Mouse (Mus musculus) intestine, postnatal 0 days (tissue): ENCODE data around the gene Tmem132b. TPM values are rescaled to one million over a fixed set of nuclear protein-coding genes. Genes with fewer than 3 reads are reported as not detected.

Experiments used
- ATAC-seq: fragments of 200-750 bp; cut with Nextera tagmentation; 2 replicates; pipeline ENCODE4 v1.8.0; 2017; ENCODE audit warnings: mild to moderate bottlenecking, moderate TSS enrichment, moderate library complexity
- H3K27ac ChIP-seq: fragments of 300-500 bp; sonication (generic); 2 replicates; pipeline ENCODE4 v1.5.1; 2014; ENCODE audit warnings: mild to moderate bottlenecking, low read depth, low read length, moderate library complexity
- H3K27me3 ChIP-seq: fragments of 300-500 bp; sonication (generic); replicated peaks from 2 replicates; pipeline ENCODE4 v1.6.1; 2014; ENCODE audit warnings: low read length, mixed read lengths; ENCODE audit not compliant: control insufficient read depth, insufficient read depth
- H3K36me3 ChIP-seq: fragments of 300-500 bp; sonication (generic); 2 replicates; pipeline ENCODE4 v1.6.1; 2014; ENCODE audit warnings: mild to moderate bottlenecking, moderate library complexity; ENCODE audit not compliant: control insufficient read depth, insufficient read depth
- H3K4me1 ChIP-seq: fragments of 300-500 bp; sonication (generic); replicated peaks from 2 replicates; pipeline ENCODE4 v1.6.1; 2014; ENCODE audit warnings: antibody characterized with exemption, low read length, mixed read lengths; ENCODE audit not compliant: control insufficient read depth, insufficient read depth
- H3K4me2 ChIP-seq: fragments of 300-500 bp; sonication (generic); replicated peaks from 2 replicates; pipeline ENCODE4 v1.6.1; 2014; ENCODE audit warnings: low read depth, mild to moderate bottlenecking, moderate library complexity
- H3K4me3 ChIP-seq: fragments of 300-500 bp; sonication (generic); 2 replicates; pipeline ENCODE4 v1.5.1; 2014; ENCODE audit warnings: low read depth, low read length
- H3K9ac ChIP-seq: fragments of 300-500 bp; sonication (generic); 2 replicates; pipeline ENCODE4 v1.6.1; 2014; ENCODE audit warnings: mild to moderate bottlenecking, low read depth, low read length
- H3K9me3 ChIP-seq: fragments of 300-500 bp; sonication (generic); 2 replicates; pipeline ENCODE4 v1.6.1; 2016; ENCODE audit warnings: mixed run types; ENCODE audit not compliant: control insufficient read depth
- CTCF ChIP-seq: sonication (generic); IDR thresholded peaks from 2 replicates; pipeline ENCODE4 v1.5.1; 2016; ENCODE audit warnings: low read depth, mild to moderate bottlenecking, control low read depth, antibody characterized with exemption, moderate library complexity
- WGBS: fragments of 180-500 bp; shearing (Covaris S2); extraction: QIAGEN DNeasy Blood & Tissue Kit; methylation state at CpG from one replicate; pipeline ENCODE4 v1.1.7; 2014; 5-methylcytosine and 5-hydroxymethylcytosine counted together
- polyA plus RNA-seq: library from polyadenylated mRNA; unstranded; fragments of >200 nt; fragmentation: Nextera tagmentation; extraction: Ambion mirVana; gene quantifications from 2 replicates; pipeline ENCODE4 v1.2.1, GENCODE M21; 2015

Tmem132b gene
- polyA plus RNA-seq, 1 experiment from 2014 or later: 0.25 TPM

DNA sequence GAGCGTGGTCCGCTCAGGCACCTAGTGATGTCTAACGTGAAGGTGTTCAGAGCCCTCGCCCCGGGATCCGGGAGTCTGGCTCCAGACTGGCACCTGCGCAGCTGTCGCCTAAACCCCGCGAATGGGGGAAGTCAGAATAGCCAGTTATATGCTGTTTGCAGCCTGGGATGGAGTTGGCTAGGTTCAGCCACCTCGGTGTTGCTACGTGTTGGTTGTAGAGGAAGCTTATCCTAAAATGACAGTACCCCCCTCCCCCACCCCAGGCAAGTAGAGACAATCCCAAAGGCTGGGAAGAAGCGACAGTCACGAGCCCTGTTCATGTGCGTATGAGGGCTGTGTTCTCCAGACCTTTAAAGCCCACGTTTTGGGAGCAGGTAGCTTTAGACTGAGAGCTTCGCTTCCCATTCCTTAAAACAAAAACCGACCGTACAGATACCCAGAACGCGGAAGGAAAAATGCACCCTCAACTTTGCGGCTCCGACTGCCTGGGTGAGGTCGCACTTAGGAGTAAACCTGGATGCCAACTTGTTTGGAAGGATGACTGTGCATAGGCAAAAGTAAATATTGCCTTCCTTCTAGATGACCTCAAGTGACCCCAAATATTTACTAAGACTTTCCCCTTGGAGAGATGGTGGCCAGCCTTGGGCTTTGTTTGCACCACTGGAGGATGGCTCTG lies 1.8 kb downstream of the Tmem132b start:
- H3K4me3 ChIP-seq: no peak overlapping the region
- no peaks in the 10 kb centered on the region for H3K36me3 ChIP-seq
- no peak for TF ChIP-seq CTCF
- no peaks in the 10 kb centered on the region for H3K4me1 ChIP-seq
- 0 out of 2 replicates have a peak overlapping the region, but pooled peaks have one; percentile 63 for H3K4me2 ChIP-seq
- H3K27me3 ChIP-seq: peaks cover 63% of the 10 kb centered on the region
- no peak overlapping the region for H3K9ac ChIP-seq
- WGBS: 1% methylated on average over 24 of the region's 24 CpGs
- no peak for ATAC-seq
- H3K27ac ChIP-seq: no peak overlapping the region
- H3K9me3 ChIP-seq: no peaks in the 10 kb centered on the region

- 6% methylated on average over 7 of the region's 7 CpGs for WGBS
- no peak for ATAC-seq
- no peak overlapping the region for H3K9ac ChIP-seq
- no peaks in the 10 kb centered on the region for H3K36me3 ChIP-seq
- no peaks in the 10 kb centered on the region for H3K4me1 ChIP-seq
- H3K4me2 ChIP-seq: no peak overlapping the region
- no peak overlapping the region for H3K27ac ChIP-seq
- no peak overlapping the region for H3K4me3 ChIP-seq
- no peaks in the 10 kb centered on the region for H3K9me3 ChIP-seq
- peaks cover 63% of the 10 kb centered on the region for H3K27me3 ChIP-seq
- no peak for TF ChIP-seq CTCF
Observed at GRCm38 (mm10) chr5:125534168-125534610, 2.6 kb downstream of the Tmem132b start.

- no peak overlapping the region for H3K27ac ChIP-seq
- ATAC-seq: no peak
- H3K27me3 ChIP-seq: peaks cover 61% of the 10 kb centered on the region
- H3K4me2 ChIP-seq: no peak overlapping the region
- H3K9me3 ChIP-seq: no peaks in the 10 kb centered on the region
- no peak overlapping the region for H3K9ac ChIP-seq
- no peaks in the 10 kb centered on the region for H3K36me3 ChIP-seq
- WGBS: 3% methylated on average over 26 of the region's 26 CpGs
- no peaks in the 10 kb centered on the region for H3K4me1 ChIP-seq
- no peak overlapping the region for H3K4me3 ChIP-seq
- no peak for TF ChIP-seq CTCF
Observed at GRCm38 (mm10) chr5:125534611-125535324, 3.2 kb downstream of the Tmem132b start.

DNA sequence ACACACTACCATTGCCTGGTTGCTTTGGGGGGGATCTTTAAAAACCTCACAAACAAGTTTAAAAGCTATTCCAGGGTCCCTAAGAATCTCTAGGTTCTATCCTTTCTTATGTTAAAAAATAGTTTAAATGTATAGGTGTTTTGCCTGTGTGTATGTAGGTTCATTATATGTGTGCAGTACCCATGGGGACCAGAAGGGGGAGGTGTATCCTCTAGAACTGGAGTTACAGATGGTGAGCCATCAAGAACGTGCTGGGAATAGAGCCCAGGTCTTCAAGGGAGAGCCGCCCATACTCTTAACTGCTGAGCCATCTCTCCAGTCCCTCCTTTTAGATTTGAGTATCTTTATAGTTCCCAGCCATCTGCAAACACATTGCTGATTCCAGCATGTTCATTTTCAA lies 13.5 kb downstream of the Tmem132b start:
- no peak overlapping the region for H3K9ac ChIP-seq
- no peaks in the 10 kb centered on the region for H3K36me3 ChIP-seq
- no peaks in the 10 kb centered on the region for H3K4me1 ChIP-seq
- no peak overlapping the region for H3K4me3 ChIP-seq
- H3K27me3 ChIP-seq: no peaks in the 10 kb centered on the region
- ATAC-seq: no peak
- no peaks in the 10 kb centered on the region for H3K9me3 ChIP-seq
- no peak overlapping the region for H3K27ac ChIP-seq
- H3K4me2 ChIP-seq: no peak overlapping the region
- WGBS: 89% methylated on average over 2 of the region's 2 CpGs
- TF ChIP-seq CTCF: no peak

GRCm38 (mm10) chr5:125546293-125546692 lies 14.7 kb downstream of the Tmem132b start:
- no peak for TF ChIP-seq CTCF
- Histone ChIP-seq H3K27me3 (no peaks in the 10 kb centered on the region), H3K4me2 (no peak overlapping the region), H3K27ac (no peak overlapping the region), H3K4me3 (no peak overlapping the region), H3K4me1 (no peaks in the 10 kb centered on the region), H3K36me3 (no peaks in the 10 kb centered on the region), H3K9ac (no peak overlapping the region), H3K9me3 (no peaks in the 10 kb centered on the region)
- no peak for ATAC-seq
- 33% methylated on average over 13 of the region's 13 CpGs for WGBS

GRCm38 (mm10) chr5:125549750-125550489 lies 18.3 kb downstream of the Tmem132b start:
- ATAC-seq: no peak
- H3K27ac ChIP-seq: no peak overlapping the region
- no peaks in the 10 kb centered on the region for H3K27me3 ChIP-seq
- no peak for TF ChIP-seq CTCF
- WGBS: 35% methylated on average over 11 of the region's 11 CpGs
- H3K36me3 ChIP-seq: no peaks in the 10 kb centered on the region
- no peaks in the 10 kb centered on the region for H3K9me3 ChIP-seq
- H3K4me1 ChIP-seq: no peaks in the 10 kb centered on the region
- H3K4me3 ChIP-seq: no peak overlapping the region
- no peak overlapping the region for H3K4me2 ChIP-seq
- H3K9ac ChIP-seq: no peak overlapping the region
